Mouse (Mus musculus): Measurements from ENCODE around the gene Gpc6. TPM values are rescaled to one million over a fixed set of nuclear protein-coding genes. Genes with fewer than 3 reads are reported as not detected.

Gene Gpc6
- polyA plus RNA-seq, 1 experiment, result 0.40 TPM

GRCm38 (mm10) chr14:117813473-117813872 lies 888.4 kb downstream of the Gpc6 start:
- 83% methylated on average over 3 of the region's 3 CpGs for WGBS
- DNase-seq (ENCODE audit: low read depth, low spot score), result no peak

GRCm38 (mm10) chr14:117816008-117816407 lies 890.9 kb downstream of the Gpc6 start:
- 79% methylated on average over 9 of the region's 9 CpGs for WGBS
- no peak for DNase-seq (ENCODE audit: low read depth, low spot score)

GRCm38 (mm10) chr14:117816706-117817105 lies 891.6 kb downstream of the Gpc6 start:
- DNase-seq (ENCODE audit: low read depth, low spot score), result no peak
- WGBS, result 68% methylated on average over 3 of the region's 3 CpGs

- 62% methylated on average over 4 of the region's 4 CpGs for WGBS
- no peak for DNase-seq (ENCODE audit: low read depth, low spot score)
Observed at GRCm38 (mm10) chr14:117817196-117817595, 892.1 kb downstream of the Gpc6 start.

- DNase-seq (ENCODE audit: low read depth, low spot score), result no peak
Observed at GRCm38 (mm10) chr14:117824491-117824890, 899.4 kb downstream of the Gpc6 start.

GRCm38 (mm10) chr14:117826294-117827046 lies 901.4 kb downstream of the Gpc6 start:
- 54% methylated on average over 8 of the region's 8 CpGs for WGBS
- DNase-seq (ENCODE audit: low read depth, low spot score), result no peak

- no peak for DNase-seq (ENCODE audit: low read depth, low spot score)
- WGBS, result 91% methylated on average over 8 of the region's 8 CpGs
Observed at GRCm38 (mm10) chr14:117831267-117831666, 906.2 kb downstream of the Gpc6 start.

- WGBS, result 64% methylated on average over 4 of the region's 4 CpGs
- no peak for DNase-seq (ENCODE audit: low read depth, low spot score)
Observed at GRCm38 (mm10) chr14:117831731-117832130, 906.6 kb downstream of the Gpc6 start.

GRCm38 (mm10) chr14:117835506-117835905 lies 910.4 kb downstream of the Gpc6 start:
- WGBS, result 95% methylated on average over 6 of the region's 6 CpGs
- no peak for DNase-seq (ENCODE audit: low read depth, low spot score)

GRCm38 (mm10) chr14:117837021-117837420 lies 911.9 kb downstream of the Gpc6 start:
- DNase-seq (ENCODE audit: low read depth, low spot score), result no peak
- 86% methylated on average over 4 of the region's 4 CpGs for WGBS

GRCm38 (mm10) chr14:117837715-117838114 lies 912.6 kb downstream of the Gpc6 start:
- no peak for DNase-seq (ENCODE audit: low read depth, low spot score)
- 64% methylated on average over 3 of the region's 3 CpGs for WGBS

- no peak for DNase-seq (ENCODE audit: low read depth, low spot score)
- 73% methylated on average over 4 of the region's 4 CpGs for WGBS
Observed at GRCm38 (mm10) chr14:117841211-117841610, 916.1 kb downstream of the Gpc6 start.

- DNase-seq (ENCODE audit: low read depth, low spot score), result no peak
Observed at GRCm38 (mm10) chr14:117841797-117842553, 916.9 kb downstream of the Gpc6 start.

GRCm38 (mm10) chr14:117849591-117850505 lies 924.7 kb downstream of the Gpc6 start:
- DNase-seq (ENCODE audit: low read depth, low spot score), result no peak
- 72% methylated on average over 11 of the region's 11 CpGs for WGBS

More at GRCm38 (mm10) chr14:117841797-117842553, 916.9 kb downstream of the Gpc6 start:
- WGBS, result 68% methylated on average over 14 of the region's 14 CpGs

GRCm38 (mm10) chr14:117852266-117852665 lies 927.2 kb downstream of the Gpc6 start:
- no peak for DNase-seq (ENCODE audit: low read depth, low spot score)
- 92% methylated on average over 3 of the region's 3 CpGs for WGBS

- 90% methylated on average over 2 of the region's 2 CpGs for WGBS
- DNase-seq (ENCODE audit: low read depth, low spot score), result no peak
Observed at GRCm38 (mm10) chr14:117852842-117853241, 927.7 kb downstream of the Gpc6 start.

GRCm38 (mm10) chr14:117854498-117854897 lies 929.4 kb downstream of the Gpc6 start:
- WGBS, result 89% methylated on average over 5 of the region's 5 CpGs
- no peak for DNase-seq (ENCODE audit: low read depth, low spot score)

- no peak for DNase-seq (ENCODE audit: low read depth, low spot score)
Observed at GRCm38 (mm10) chr14:117871268-117871667, 946.2 kb downstream of the Gpc6 start.

GRCm38 (mm10) chr14:117879313-117879712 lies 954.2 kb downstream of the Gpc6 start:
- DNase-seq (ENCODE audit: low read depth, low spot score), result no peak
- WGBS, result 84% methylated on average over 9 of the region's 9 CpGs

GRCm38 (mm10) chr14:117881112-117881511 lies 956.0 kb downstream of the Gpc6 start:
- no peak for DNase-seq (ENCODE audit: low read depth, low spot score)
- 72% methylated on average over 6 of the region's 6 CpGs for WGBS
